Mouse (Mus musculus): Measurements from ENCODE around the gene Scn8a. TPM values are rescaled to one million over a fixed set of nuclear protein-coding genes. Genes with fewer than 3 reads are reported as not detected.
A peak's percentile ranks its signal among the peaks of the same experiment; 100 is the strongest.

Scn8a gene
- polyA plus RNA-seq, 1 experiment, result 0.09 TPM

- H3K4me3 ChIP-seq (ENCODE audit: insufficient read depth, low read length), result peak overlapping the region; percentile 40; the same call in 1 of the 2 replicates
- TF ChIP-seq CTCF (IDR thresholded peaks at IDR 0.05; ENCODE audit: borderline replicate concordance, insufficient read depth, low read length) (no peak), POLR2A (IDR thresholded peaks at IDR 0.05; ENCODE audit: low read depth, low read length) (no peak)
- no peaks in the 10 kb centered on the region; the same call in 1 of the 2 replicates for H3K4me1 ChIP-seq (ENCODE audit: control insufficient read depth, insufficient read depth, low read length)
- no peak overlapping the region for H3K27ac ChIP-seq (ENCODE audit: insufficient read depth, low read length)
Measured at GRCm38 (mm10) chr15:100871107-100872011, 1.7 kb downstream of the Scn8a start.

GRCm38 (mm10) chr15:100873155-100873554 lies 3.5 kb downstream of the Scn8a start:
- no peaks in the 10 kb centered on the region; the same call in 1 of the 2 replicates for H3K4me1 ChIP-seq (ENCODE audit: control insufficient read depth, insufficient read depth, low read length)
- H3K27ac ChIP-seq (ENCODE audit: insufficient read depth, low read length), result no peak overlapping the region
- TF ChIP-seq POLR2A (IDR thresholded peaks at IDR 0.05; ENCODE audit: low read depth, low read length) (no peak), CTCF (IDR thresholded peaks at IDR 0.05; ENCODE audit: borderline replicate concordance, insufficient read depth, low read length) (peak; percentile 3; the same call in 1 of the 2 replicates)
- no peak overlapping the region for H3K4me3 ChIP-seq (ENCODE audit: insufficient read depth, low read length)

GRCm38 (mm10) chr15:100879073-100879472 lies 9.4 kb downstream of the Scn8a start:
- H3K4me1 ChIP-seq (ENCODE audit: control insufficient read depth, insufficient read depth, low read length), result no peaks in the 10 kb centered on the region
- H3K27ac ChIP-seq (ENCODE audit: insufficient read depth, low read length), result no peak overlapping the region
- no peak overlapping the region for H3K4me3 ChIP-seq (ENCODE audit: insufficient read depth, low read length)
- TF ChIP-seq POLR2A (IDR thresholded peaks at IDR 0.05; ENCODE audit: low read depth, low read length), result no peak
- no peak for TF ChIP-seq CTCF (IDR thresholded peaks at IDR 0.05; ENCODE audit: borderline replicate concordance, insufficient read depth, low read length)

- no peak for TF ChIP-seq POLR2A (IDR thresholded peaks at IDR 0.05; ENCODE audit: low read depth, low read length)
- no peak overlapping the region for H3K27ac ChIP-seq (ENCODE audit: insufficient read depth, low read length)
Measured at GRCm38 (mm10) chr15:100881385-100881784, 11.7 kb downstream of the Scn8a start.

GRCm38 (mm10) chr15:100884481-100884880 lies 14.8 kb downstream of the Scn8a start:
- no peak for TF ChIP-seq CTCF (IDR thresholded peaks at IDR 0.05; ENCODE audit: borderline replicate concordance, insufficient read depth, low read length)
- TF ChIP-seq POLR2A (IDR thresholded peaks at IDR 0.05; ENCODE audit: low read depth, low read length), result no peak
- H3K4me3 ChIP-seq (ENCODE audit: insufficient read depth, low read length), result no peak overlapping the region
- no peaks in the 10 kb centered on the region for H3K4me1 ChIP-seq (ENCODE audit: control insufficient read depth, insufficient read depth, low read length)
- no peak overlapping the region for H3K27ac ChIP-seq (ENCODE audit: insufficient read depth, low read length)

More at GRCm38 (mm10) chr15:100881385-100881784, 11.7 kb downstream of the Scn8a start:
- Histone ChIP-seq H3K4me1 (ENCODE audit: control insufficient read depth, insufficient read depth, low read length) (no peaks in the 10 kb centered on the region), H3K4me3 (ENCODE audit: insufficient read depth, low read length) (no peak overlapping the region)

- Histone ChIP-seq H3K4me1 (ENCODE audit: control insufficient read depth, insufficient read depth, low read length) (no peaks in the 10 kb centered on the region), H3K27ac (ENCODE audit: insufficient read depth, low read length) (no peak overlapping the region), H3K4me3 (ENCODE audit: insufficient read depth, low read length) (no peak overlapping the region)
- TF ChIP-seq CTCF (IDR thresholded peaks at IDR 0.05; ENCODE audit: borderline replicate concordance, insufficient read depth, low read length), result no peak
- no peak for TF ChIP-seq POLR2A (IDR thresholded peaks at IDR 0.05; ENCODE audit: low read depth, low read length)
Measured at GRCm38 (mm10) chr15:100891962-100892361, 22.3 kb downstream of the Scn8a start.

- H3K4me1 ChIP-seq (ENCODE audit: control insufficient read depth, insufficient read depth, low read length), result no peaks in the 10 kb centered on the region
- no peak for TF ChIP-seq POLR2A (IDR thresholded peaks at IDR 0.05; ENCODE audit: low read depth, low read length)
- no peak for TF ChIP-seq CTCF (IDR thresholded peaks at IDR 0.05; ENCODE audit: borderline replicate concordance, insufficient read depth, low read length)
- no peak overlapping the region for H3K4me3 ChIP-seq (ENCODE audit: insufficient read depth, low read length)
- no peak overlapping the region for H3K27ac ChIP-seq (ENCODE audit: insufficient read depth, low read length)
Measured at GRCm38 (mm10) chr15:100896502-100896901, 26.8 kb downstream of the Scn8a start.

- H3K27ac ChIP-seq (ENCODE audit: insufficient read depth, low read length), result no peak overlapping the region
- H3K4me3 ChIP-seq (ENCODE audit: insufficient read depth, low read length), result no peak overlapping the region
- TF ChIP-seq POLR2A (IDR thresholded peaks at IDR 0.05; ENCODE audit: low read depth, low read length) (no peak), CTCF (IDR thresholded peaks at IDR 0.05; ENCODE audit: borderline replicate concordance, insufficient read depth, low read length) (no peak)
- no peaks in the 10 kb centered on the region for H3K4me1 ChIP-seq (ENCODE audit: control insufficient read depth, insufficient read depth, low read length)
Measured at GRCm38 (mm10) chr15:100903811-100904210, 34.2 kb downstream of the Scn8a start.

GRCm38 (mm10) chr15:100905006-100905405 lies 35.3 kb downstream of the Scn8a start:
- no peak overlapping the region for H3K27ac ChIP-seq (ENCODE audit: insufficient read depth, low read length)
- TF ChIP-seq POLR2A (IDR thresholded peaks at IDR 0.05; ENCODE audit: low read depth, low read length), result no peak
- TF ChIP-seq CTCF (IDR thresholded peaks at IDR 0.05; ENCODE audit: borderline replicate concordance, insufficient read depth, low read length), result no peak
- H3K4me1 ChIP-seq (ENCODE audit: control insufficient read depth, insufficient read depth, low read length), result peaks cover 5% of the 10 kb centered on the region; the same call in 1 of the 2 replicates
- H3K4me3 ChIP-seq (ENCODE audit: insufficient read depth, low read length), result no peak overlapping the region

- Histone ChIP-seq H3K4me3 (ENCODE audit: insufficient read depth, low read length) (no peak overlapping the region), H3K27ac (ENCODE audit: insufficient read depth, low read length) (no peak overlapping the region), H3K4me1 (ENCODE audit: control insufficient read depth, insufficient read depth, low read length) (peaks cover 7% of the 10 kb centered on the region)
- TF ChIP-seq CTCF (IDR thresholded peaks at IDR 0.05; ENCODE audit: borderline replicate concordance, insufficient read depth, low read length) (no peak), POLR2A (IDR thresholded peaks at IDR 0.05; ENCODE audit: low read depth, low read length) (no peak)
Measured at GRCm38 (mm10) chr15:100905751-100906150, 36.1 kb downstream of the Scn8a start.
